Mouse (Mus musculus) left cerebral cortex, adult 2 months (tissue): ENCODE measurements at regions not wholly inside any gene's neighbourhood (a gene's known extent, or its start where the extent isn't known, plus 50 kb on each side); places are given as distances from the start of the nearest gene placed in this dataset.

Experiments used
- DNase-seq, 2 experiments: peaks; one replicate each; pipeline ENCODE4 v3.0.0; 2021 to 2022; ENCODE audit warnings: low spot score in 2 of 2, mixed read lengths in 1 of 2; ENCODE audit errors: extremely low spot score in 1 of 2
- H3K27ac ChIP-seq: fragments of 200-600 bp; 2 replicates; pipeline ENCODE4 v1.8.1; 2022
- H3K4me3 ChIP-seq: fragments of 200-600 bp; 2 replicates; pipeline ENCODE4 v1.8.1; 2022
- CTCF ChIP-seq: fragments of 200-600 bp; IDR thresholded peaks from 2 replicates; pipeline ENCODE4 v1.8.1; 2022; ENCODE audit warnings: antibody characterized with exemption, mild to moderate bottlenecking, moderate library complexity
- intact Hi-C: fragments of 180-260 bp; cut with DNase I; formaldehyde crosslinking; loops from one replicate; pipeline ENCODE4 v1.15.1; 2025

GRCm38 (mm10) chr10:100685748-100686147, 95.5 kb downstream of the 1700017N19Rik start:
- TF ChIP-seq CTCF = no peak
- intact Hi-C loops = no loop called here

GRCm38 (mm10) chr10:100695944-100696343, 105.7 kb downstream of the 1700017N19Rik start:
- intact Hi-C loops = no loop called here
- Histone ChIP-seq H3K4me3 (no peak overlapping the region), H3K27ac (no peak overlapping the region)
- DNase-seq = no peak
- no peak for TF ChIP-seq CTCF

More at GRCm38 (mm10) chr10:100685748-100686147, 95.5 kb downstream of the 1700017N19Rik start:
- no peak for DNase-seq
- no peak overlapping the region for H3K4me3 ChIP-seq
- no peak overlapping the region for H3K27ac ChIP-seq

- DNase-seq = no peak
- TF ChIP-seq CTCF = no peak
- intact Hi-C loops = no loop called here
- Histone ChIP-seq H3K4me3 (no peak overlapping the region), H3K27ac (no peak overlapping the region)
Observed at GRCm38 (mm10) chr10:100699206-100699605, 108.9 kb downstream of the 1700017N19Rik start.

- intact Hi-C loops = no loop called here
- no peak for DNase-seq
Observed at GRCm38 (mm10) chr10:100700281-100701205, 110.3 kb downstream of the 1700017N19Rik start.

GRCm38 (mm10) chr10:100701938-100702337, 111.7 kb downstream of the 1700017N19Rik start:
- DNase-seq = no peak
- intact Hi-C loops = no loop called here

More at GRCm38 (mm10) chr10:100700281-100701205, 110.3 kb downstream of the 1700017N19Rik start:
- Histone ChIP-seq H3K4me3 (no peak overlapping the region), H3K27ac (no peak overlapping the region)
- no peak for TF ChIP-seq CTCF

GRCm38 (mm10) chr10:100716084-100716667, 125.9 kb downstream of the 1700017N19Rik start:
- intact Hi-C loops = no loop called here
- Histone ChIP-seq H3K27ac (no peak overlapping the region), H3K4me3 (no peak overlapping the region)
- TF ChIP-seq CTCF = no peak
- DNase-seq = no peak

More at GRCm38 (mm10) chr10:100701938-100702337, 111.7 kb downstream of the 1700017N19Rik start:
- no peak for TF ChIP-seq CTCF
- no peak overlapping the region for H3K4me3 ChIP-seq
- no peak overlapping the region for H3K27ac ChIP-seq

- TF ChIP-seq CTCF = no peak
- DNase-seq = no peak
- Histone ChIP-seq H3K4me3 (no peak overlapping the region), H3K27ac (no peak overlapping the region)
- intact Hi-C loops = no loop called here
Observed at GRCm38 (mm10) chr10:100718574-100718973, 128.3 kb downstream of the 1700017N19Rik start.

- DNase-seq = no peak
- no peak for TF ChIP-seq CTCF
- intact Hi-C loops = loop anchor here (1.0 to 10.0 kb wide), 4 partner anchors 114 to 1677 kb away; partner anchors contain the start of gene Mgat4c
- Histone ChIP-seq H3K27ac (no peak overlapping the region), H3K4me3 (no peak overlapping the region)
Observed at GRCm38 (mm10) chr10:100741269-100741668, 151.0 kb downstream of the 1700017N19Rik start.

GRCm38 (mm10) chr10:100742065-100742464, 151.8 kb downstream of the 1700017N19Rik start:
- Histone ChIP-seq H3K27ac (no peak overlapping the region), H3K4me3 (no peak overlapping the region)
- intact Hi-C loops = loop anchor here (5.0 to 10.0 kb wide), 3 partner anchors 115 to 1415 kb away; partner anchors contain the start of gene Mgat4c
- peak; percentile 64 to 75 for DNase-seq
- TF ChIP-seq CTCF = peak; percentile 96

GRCm38 (mm10) chr10:100746151-100746550, 155.9 kb downstream of the 1700017N19Rik start:
- no peak overlapping the region for H3K27ac ChIP-seq
- intact Hi-C loops = loop anchor here (10.0 kb wide), 1 partner anchor 939 kb away; the partner anchor contains the start of gene Mgat4c
- no peak for DNase-seq
- TF ChIP-seq CTCF = no peak
- H3K4me3 ChIP-seq = no peak overlapping the region

- TF ChIP-seq CTCF = no peak
- Histone ChIP-seq H3K27ac (no peak overlapping the region), H3K4me3 (no peak overlapping the region)
- intact Hi-C loops = no loop called here
- no peak for DNase-seq
Observed at GRCm38 (mm10) chr10:100754957-100755356, 164.7 kb downstream of the 1700017N19Rik start.

GRCm38 (mm10) chr10:100774252-100774651, 184.0 kb downstream of the 1700017N19Rik start:
- intact Hi-C loops = no loop called here
- DNase-seq = no peak
- Histone ChIP-seq H3K4me3 (no peak overlapping the region), H3K27ac (no peak overlapping the region)
- no peak for TF ChIP-seq CTCF
